Mouse (Mus musculus): Measurements from ENCODE around the gene Vmn2r115. TPM values are rescaled to one million over a fixed set of nuclear protein-coding genes. Genes with fewer than 3 reads are reported as not detected.
"Not testable (repeated sequence)": the region's sequence is repeated elsewhere in the genome, so short reads cannot be mapped to it uniquely, and the experiment has no call there.

The Vmn2r115 gene
- not detected in 2 replicates for polyA plus RNA-seq (2015; fragmentation: Nextera tagmentation; extraction: Ambion mirVana)

DNA sequence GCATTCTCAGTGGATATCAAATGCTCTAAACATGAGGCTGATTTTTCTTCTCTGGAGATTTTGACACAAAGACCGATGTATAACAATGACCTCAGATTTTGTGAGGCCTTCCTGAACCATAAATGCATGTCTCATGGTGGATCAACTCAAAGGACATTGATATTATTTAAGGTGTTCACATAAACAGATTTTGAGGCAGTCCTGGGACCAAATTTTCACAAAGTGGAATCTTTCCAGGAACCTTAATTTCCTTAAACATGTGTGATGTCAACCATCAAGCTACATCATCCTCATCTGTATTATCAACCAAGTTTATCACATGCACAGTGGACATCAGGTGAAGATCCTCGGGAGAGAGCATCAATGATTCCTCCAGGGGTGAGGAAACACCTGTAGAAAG, at the start of gene Vmn2r115:
TSS of gene Vmn2r115 (plus strand) at position 301 of the 400 bp plus-strand sequence.
- not testable (repeated sequence) for H3K27me3 ChIP-seq; H3K36me3 ChIP-seq (ENCODE audit: poor library complexity, severe bottlenecking); H3K9me3 ChIP-seq (replicated peaks); H3K27ac ChIP-seq; H3K4me3 ChIP-seq; H3K9ac ChIP-seq; H3K4me2 ChIP-seq; ATAC-seq; H3K4me1 ChIP-seq
- WGBS, result 48% methylated on average over 2 of the region's 2 CpGs

DNA sequence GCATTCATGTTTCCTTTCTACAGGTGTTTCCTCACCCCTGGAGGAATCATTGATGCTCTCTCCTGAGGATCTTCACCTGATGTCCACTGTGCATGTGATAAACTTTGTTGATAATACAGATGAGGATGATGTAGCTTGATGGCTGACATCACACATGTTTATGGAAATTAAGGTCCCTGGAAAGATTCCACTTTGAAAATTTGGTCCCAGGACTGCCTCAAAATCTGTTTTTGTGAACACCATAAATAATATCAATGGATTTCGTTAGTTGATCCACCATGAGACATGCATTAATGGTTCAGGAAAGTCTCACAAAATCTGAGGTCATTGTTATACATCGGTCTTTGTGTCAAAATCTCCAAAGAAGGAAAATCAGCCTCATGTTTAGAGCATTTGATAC, 31.1 kb upstream of the Vmn2r115 start, which contains the start of gene Vmn2r114:
TSS of gene Vmn2r114 (minus strand) at position 101 of the 400 bp plus-strand sequence.
- not testable (repeated sequence) for H3K27ac ChIP-seq; H3K4me3 ChIP-seq; H3K36me3 ChIP-seq (ENCODE audit: poor library complexity, severe bottlenecking); H3K4me2 ChIP-seq; H3K9me3 ChIP-seq (replicated peaks); H3K9ac ChIP-seq; H3K4me1 ChIP-seq; ATAC-seq; H3K27me3 ChIP-seq
- WGBS, result 65% methylated on average over 2 of the region's 2 CpGs

DNA sequence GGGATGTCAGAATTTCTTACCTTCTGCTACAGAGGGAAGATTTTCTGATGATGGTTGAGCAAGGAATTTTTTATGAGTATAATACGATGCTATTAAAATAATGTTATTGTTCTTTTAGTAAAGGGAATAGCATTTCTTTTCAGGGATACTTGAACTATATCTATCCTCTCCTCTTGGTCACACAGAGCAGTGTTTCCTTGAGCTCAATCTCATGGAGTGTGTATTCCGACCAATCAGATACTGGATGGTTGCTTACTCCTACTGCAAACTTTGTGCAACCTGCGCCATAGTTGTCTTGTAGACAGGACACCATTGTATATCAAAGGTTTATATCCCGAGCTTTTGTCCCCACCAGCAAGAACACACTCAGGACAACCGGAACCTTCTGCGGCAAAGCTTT, 12.9 kb upstream of the Vmn2r115 start:
- 73% methylated on average over 6 of the region's 6 CpGs for WGBS
- H3K9me3 ChIP-seq (replicated peaks), result peaks cover 24% of the 10 kb centered on the region

DNA sequence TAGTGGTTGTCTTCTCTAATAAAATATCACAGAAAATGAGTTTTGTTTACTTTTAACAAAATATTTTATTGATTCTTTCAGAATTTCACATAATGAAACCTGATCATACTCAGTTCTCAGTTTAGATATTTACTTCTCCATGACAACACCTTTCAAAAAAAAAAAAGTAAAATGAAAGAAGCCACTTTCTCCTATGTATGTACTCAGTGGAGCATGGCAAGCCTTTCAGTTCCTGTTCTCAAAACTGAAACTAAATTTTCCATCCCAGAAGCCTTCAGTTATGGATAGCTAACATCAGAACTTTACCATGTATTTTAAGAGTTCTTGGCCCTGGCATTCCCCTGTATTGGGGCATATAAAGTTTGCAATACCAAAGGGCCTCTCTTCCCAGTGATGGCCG, 8.1 kb downstream of the Vmn2r115 start:
- no peak for ATAC-seq
- Histone ChIP-seq H3K9me3 (replicated peaks) (peaks cover 3% of the 10 kb centered on the region; the same call in 1 of the 2 replicates), H3K36me3 (ENCODE audit: poor library complexity, severe bottlenecking) (no peaks in the 10 kb centered on the region), H3K9ac (no peak overlapping the region), H3K4me3 (no peak overlapping the region), H3K4me2 (no peak overlapping the region), H3K4me1 (no peaks in the 10 kb centered on the region), H3K27ac (no peak overlapping the region), H3K27me3 (no peaks in the 10 kb centered on the region)
- WGBS, result 68% methylated on average over 1 of the region's 1 CpGs

More for the DNA sequence above, 12.9 kb upstream of the Vmn2r115 start:
- no peaks in the 10 kb centered on the region for H3K36me3 ChIP-seq (ENCODE audit: poor library complexity, severe bottlenecking)
- H3K27ac ChIP-seq, result no peak overlapping the region
- no peak overlapping the region for H3K9ac ChIP-seq
- H3K4me1 ChIP-seq, result no peaks in the 10 kb centered on the region
- H3K4me2 ChIP-seq, result no peak overlapping the region
- H3K4me3 ChIP-seq, result no peak overlapping the region
- H3K27me3 ChIP-seq, result no peaks in the 10 kb centered on the region
- ATAC-seq, result no peak

DNA sequence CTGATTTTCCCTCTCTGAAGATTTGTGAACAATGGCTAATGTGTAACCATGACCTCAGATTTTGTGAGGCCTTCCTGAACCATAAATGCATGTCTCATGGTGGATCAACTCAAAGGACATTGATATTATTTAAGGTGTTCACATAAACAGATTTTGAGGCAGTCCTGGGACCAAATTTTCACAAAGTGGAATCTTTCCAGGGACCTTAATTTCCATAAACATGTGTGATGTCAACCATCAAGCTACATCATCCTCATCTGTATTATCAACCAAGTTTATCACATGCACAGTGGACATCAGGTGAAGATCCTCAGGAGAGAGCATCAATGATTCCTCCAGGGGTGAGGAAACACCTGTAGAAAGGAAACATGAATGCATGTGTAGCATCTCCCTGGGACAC, 40.8 kb downstream of the Vmn2r115 start, which contains the start of gene Vmn2r116:
TSS of gene Vmn2r116 (plus strand) at position 301 of the 400 bp plus-strand sequence.
- H3K27ac ChIP-seq; ATAC-seq; H3K27me3 ChIP-seq; H3K9ac ChIP-seq; H3K9me3 ChIP-seq (replicated peaks); H3K36me3 ChIP-seq (ENCODE audit: poor library complexity, severe bottlenecking); H3K4me2 ChIP-seq; H3K4me1 ChIP-seq; H3K4me3 ChIP-seq: not testable (repeated sequence)

Other genes starting within 250 kb of the Vmn2r115 start
- gene Zfp40, start 150.5 kb upstream of the Vmn2r115 start, polyA plus RNA-seq (2015; fragmentation: Nextera tagmentation; extraction: Ambion mirVana), result 23.5 and 24.7 TPM in 2 replicates
- gene Vmn2r114, start 31.2 kb upstream of the Vmn2r115 start, polyA plus RNA-seq (2015; fragmentation: Nextera tagmentation; extraction: Ambion mirVana), result not detected in 2 replicates
- gene Vmn2r116, start 40.9 kb downstream of the Vmn2r115 start, polyA plus RNA-seq (2015; fragmentation: Nextera tagmentation; extraction: Ambion mirVana), result not detected in 2 replicates
- not detected in 2 replicates for gene Vmn2r117, start 136.0 kb downstream of the Vmn2r115 start, polyA plus RNA-seq (2015; fragmentation: Nextera tagmentation; extraction: Ambion mirVana)
- 20.7 and 22.4 TPM in 2 replicates for gene Zfp213, start 220.5 kb downstream of the Vmn2r115 start, polyA plus RNA-seq (2015; fragmentation: Nextera tagmentation; extraction: Ambion mirVana)